Mouse (Mus musculus) adipocyte (in vitro differentiated cells): ENCODE measurements at regions not wholly inside any gene's neighbourhood (a gene's known extent, or its start where the extent isn't known, plus 50 kb on each side); places are given as distances from the start of the nearest gene placed in this dataset.

Source experiments
- DNase-seq: peaks from one replicate; pipeline ENCODE4 v3.0.0-alpha.2; 2016; ENCODE audit warnings: low spot score

- no peak for DNase-seq
Measured at GRCm38 (mm10) chr3:140875500-140876200, 336.5 kb downstream of the Pdha2 start.

- no peak for DNase-seq
Measured at GRCm38 (mm10) chr3:140874070-140874895, 337.9 kb downstream of the Pdha2 start.

GRCm38 (mm10) chr3:140872511-140872910 lies 339.6 kb downstream of the Pdha2 start:
- DNase-seq: no peak

- no peak for DNase-seq
Measured at GRCm38 (mm10) chr3:140871261-140871660, 340.9 kb downstream of the Pdha2 start.

- DNase-seq: no peak
Measured at GRCm38 (mm10) chr3:140840197-140840596, 372.0 kb downstream of the Pdha2 start.

GRCm38 (mm10) chr3:140837976-140838581 lies 374.1 kb downstream of the Pdha2 start:
- DNase-seq: peak; percentile 9

GRCm38 (mm10) chr3:140821266-140821665 lies 390.9 kb downstream of the Pdha2 start:
- no peak for DNase-seq

- DNase-seq: no peak
Measured at GRCm38 (mm10) chr3:140805586-140805985, 406.6 kb downstream of the Pdha2 start.

GRCm38 (mm10) chr3:140792943-140793342 lies 419.2 kb downstream of the Pdha2 start:
- DNase-seq: no peak

GRCm38 (mm10) chr3:140785700-140786099 lies 426.5 kb downstream of the Pdha2 start:
- no peak for DNase-seq

GRCm38 (mm10) chr3:140760051-140760450 lies 452.1 kb downstream of the Pdha2 start:
- DNase-seq: no peak

GRCm38 (mm10) chr3:140744501-140744900 lies 467.7 kb downstream of the Pdha2 start:
- no peak for DNase-seq

- DNase-seq: no peak
Measured at GRCm38 (mm10) chr3:140740430-140740829, 471.7 kb downstream of the Pdha2 start.

- DNase-seq: no peak
Measured at GRCm38 (mm10) chr3:140738654-140739369, 473.3 kb downstream of the Pdha2 start.

- DNase-seq: no peak
Measured at GRCm38 (mm10) chr3:140716896-140717295, 495.3 kb downstream of the Pdha2 start.

- DNase-seq: no peak
Measured at GRCm38 (mm10) chr3:140707591-140708131, 504.5 kb downstream of the Pdha2 start.

- DNase-seq: no peak
Measured at GRCm38 (mm10) chr3:140706725-140707124, 505.4 kb downstream of the Pdha2 start.

GRCm38 (mm10) chr3:140705536-140705935 lies 506.6 kb downstream of the Pdha2 start:
- no peak for DNase-seq

GRCm38 (mm10) chr3:140702929-140703328 lies 509.2 kb downstream of the Pdha2 start:
- DNase-seq: no peak

GRCm38 (mm10) chr3:140702271-140702681 lies 509.9 kb downstream of the Pdha2 start:
- no peak for DNase-seq

- DNase-seq: no peak
Measured at GRCm38 (mm10) chr3:140697295-140697694, 514.9 kb downstream of the Pdha2 start.

- no peak for DNase-seq
Measured at GRCm38 (mm10) chr3:140682794-140683193, 529.4 kb downstream of the Pdha2 start.
